Mouse (Mus musculus): ENCODE measurements around the gene Alkal2.

The Alkal2 gene

DNA sequence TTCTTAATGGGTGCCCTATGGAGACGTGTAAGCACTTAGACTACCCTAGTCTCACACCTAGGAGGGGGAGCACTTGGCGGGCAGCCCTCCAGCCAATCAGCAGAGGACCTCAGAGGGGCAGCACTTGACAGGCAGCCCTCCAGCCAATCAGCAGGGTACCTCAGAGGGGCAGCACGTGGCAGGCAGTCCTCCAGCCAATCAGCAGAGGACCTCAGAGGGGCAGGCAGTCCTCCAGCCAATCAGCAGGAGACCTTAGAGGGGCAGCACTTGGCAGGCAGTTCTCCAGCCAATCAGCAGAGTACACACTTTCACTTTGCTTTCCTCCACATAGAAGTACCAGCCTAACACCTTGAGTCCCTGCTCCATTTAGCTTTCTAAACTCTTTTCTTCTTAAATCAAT lies 38.3 kb downstream of the Alkal2 start:
- DNase-seq (ENCODE audit: low spot score in 2 of 2): no peak

- no peak for DNase-seq (ENCODE audit: low spot score in 2 of 2)
Measured at GRCm38 (mm10) chr12:30928182-30928581, 44.1 kb downstream of the Alkal2 start.

DNA sequence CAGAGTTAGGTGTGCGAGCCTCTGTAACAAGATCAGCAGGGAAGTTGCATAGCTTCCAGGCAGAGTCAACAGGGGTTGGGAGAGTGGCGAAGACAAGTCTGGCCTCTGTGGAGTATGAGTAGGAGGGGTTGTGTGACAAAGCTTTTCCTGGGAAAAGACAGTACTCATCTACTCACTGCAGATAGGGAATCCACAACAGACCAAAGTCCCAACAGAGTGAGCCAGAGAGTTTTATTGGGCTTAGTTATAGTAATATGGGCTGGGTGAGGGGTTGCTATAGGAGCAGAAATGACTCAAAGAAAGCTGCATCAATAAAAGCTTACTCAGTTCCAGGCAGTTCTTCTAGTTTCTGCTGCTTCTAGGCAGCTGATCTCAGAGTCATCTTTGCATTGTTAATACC lies 49.2 kb downstream of the Alkal2 start:
- no peak for DNase-seq (ENCODE audit: low spot score in 2 of 2)

GRCm38 (mm10) chr12:30936899-30937298 lies 52.8 kb downstream of the Alkal2 start:
- no peak for DNase-seq (ENCODE audit: low spot score in 2 of 2)
